Mouse (Mus musculus): ENCODE measurements around the gene Sept1.

GRCm38 (mm10) chr7:127214521-127214920 lies 18.4 kb downstream of the Sept1 start:
- no peak for TF ChIP-seq CTCF (conservative IDR thresholded peaks at IDR 0.05; ENCODE audit: insufficient read depth, insufficient read length, low read depth, low read length)
- TF ChIP-seq POLR2A (IDR thresholded peaks at IDR 0.05; ENCODE audit: low read depth, low read length) = no peak

All from kidney, adult 2 months (tissue).